Mouse (Mus musculus): Measurements from ENCODE around the gene Ccl9. TPM values are rescaled to one million over a fixed set of nuclear protein-coding genes. Genes with fewer than 3 reads are reported as not detected.
A peak's percentile ranks its signal among the peaks of the same experiment; 100 is the strongest.

The Ccl9 gene
- polyA plus RNA-seq, 1 experiment from 2014 or later: 1.4 TPM

- no peak overlapping the region for H3K27ac ChIP-seq
- 93% methylated on average over 8 of the region's 8 CpGs for WGBS
- H3K4me3 ChIP-seq: no peak overlapping the region
- H3K27me3 ChIP-seq (ENCODE audit: poor library complexity, severe bottlenecking): no peaks in the 10 kb centered on the region
- H3K4me1 ChIP-seq: no peaks in the 10 kb centered on the region
- H3K9me3 ChIP-seq: no peaks in the 10 kb centered on the region
- no peak for DNase-seq (ENCODE audit: extremely low spot score, low spot score)
- no peaks in the 10 kb centered on the region for H3K36me3 ChIP-seq (replicated peaks)
Measured at GRCm38 (mm10) chr11:83572223-83572622, 6.2 kb downstream of the Ccl9 start.

- H3K4me1 ChIP-seq: no peaks in the 10 kb centered on the region
- H3K27ac ChIP-seq: no peak overlapping the region
- H3K27me3 ChIP-seq (ENCODE audit: poor library complexity, severe bottlenecking): no peaks in the 10 kb centered on the region
- WGBS: 89% methylated on average over 2 of the region's 2 CpGs
- no peaks in the 10 kb centered on the region for H3K9me3 ChIP-seq
- no peak for DNase-seq (ENCODE audit: extremely low spot score, low spot score)
- no peaks in the 10 kb centered on the region for H3K36me3 ChIP-seq (replicated peaks)
- H3K4me3 ChIP-seq: no peak overlapping the region
Measured at GRCm38 (mm10) chr11:83570189-83570588, 8.2 kb downstream of the Ccl9 start.

DNA sequence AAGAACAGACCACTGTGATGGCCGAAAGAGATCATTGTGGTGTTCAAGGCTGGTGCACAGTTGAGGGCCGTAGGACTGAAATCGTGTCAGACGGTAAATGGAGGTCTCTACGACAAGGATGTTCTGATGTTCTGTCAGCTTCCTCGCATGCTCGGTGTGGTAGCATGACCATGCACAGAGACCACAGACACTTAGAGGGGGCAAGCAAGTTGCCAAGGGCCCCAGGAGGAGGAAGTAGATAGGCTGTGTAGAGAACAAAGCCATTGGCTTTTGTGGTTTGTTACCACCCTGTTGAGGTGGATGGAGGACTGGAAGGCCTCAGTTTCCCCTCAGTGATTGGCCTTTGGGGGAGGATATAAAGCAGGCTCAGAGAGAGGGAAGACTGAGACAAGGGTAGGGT, 9.2 kb downstream of the Ccl9 start:
- WGBS: 93% methylated on average over 7 of the region's 7 CpGs
- Histone ChIP-seq H3K4me3 (no peak overlapping the region), H3K27ac (no peak overlapping the region), H3K36me3 (replicated peaks) (no peaks in the 10 kb centered on the region), H3K4me1 (no peaks in the 10 kb centered on the region), H3K9me3 (no peaks in the 10 kb centered on the region), H3K27me3 (ENCODE audit: poor library complexity, severe bottlenecking) (no peaks in the 10 kb centered on the region)
- no peak for DNase-seq (ENCODE audit: extremely low spot score, low spot score)

DNA sequence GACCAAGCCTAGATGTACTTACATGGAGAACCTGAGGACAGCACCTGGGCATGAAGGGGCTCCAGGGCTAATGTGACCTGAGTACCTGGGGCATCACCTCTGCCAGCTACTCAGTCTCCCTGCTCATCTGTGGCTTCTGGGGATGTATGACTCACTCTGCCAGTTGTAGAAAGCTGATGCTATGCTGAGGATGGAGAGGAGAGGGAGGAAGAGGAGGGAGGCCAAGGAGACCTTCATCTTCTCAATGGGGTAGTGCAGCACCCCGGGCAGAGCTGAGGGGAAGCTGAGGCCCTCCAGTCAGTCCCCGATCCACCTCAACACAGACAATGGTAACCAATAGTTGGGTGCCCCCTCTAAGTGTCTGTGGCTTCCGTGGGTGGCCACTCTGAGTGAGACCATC, 9.7 kb downstream of the Ccl9 start:
- H3K27ac ChIP-seq: no peak overlapping the region
- WGBS: 90% methylated on average over 3 of the region's 3 CpGs
- DNase-seq (ENCODE audit: extremely low spot score, low spot score): no peak
- no peaks in the 10 kb centered on the region for H3K36me3 ChIP-seq (replicated peaks)
- H3K4me3 ChIP-seq: no peak overlapping the region
- no peaks in the 10 kb centered on the region for H3K27me3 ChIP-seq (ENCODE audit: poor library complexity, severe bottlenecking)
- H3K9me3 ChIP-seq: no peaks in the 10 kb centered on the region
- H3K4me1 ChIP-seq: no peaks in the 10 kb centered on the region

DNA sequence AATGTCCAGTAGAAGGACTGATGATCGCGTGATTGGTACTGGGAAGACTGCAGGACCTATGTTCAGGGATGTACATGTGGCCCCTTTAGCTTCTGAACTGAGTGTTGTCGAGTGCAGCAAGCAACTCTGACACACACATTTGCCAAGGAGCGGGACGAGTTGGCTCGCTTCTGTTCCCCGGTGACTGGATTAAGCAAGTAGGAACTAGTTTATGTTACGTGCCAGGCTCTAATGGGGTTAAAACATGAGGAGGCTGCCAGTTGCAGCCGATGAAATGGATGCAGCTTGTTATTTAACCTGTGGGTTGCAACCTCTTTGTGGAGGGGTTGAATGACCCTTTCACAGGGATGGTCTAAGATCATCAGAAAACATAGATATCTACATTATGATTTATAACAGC, 10.4 kb downstream of the Ccl9 start:
- Histone ChIP-seq H3K4me1 (no peaks in the 10 kb centered on the region), H3K27ac (no peak overlapping the region), H3K9me3 (no peaks in the 10 kb centered on the region), H3K27me3 (ENCODE audit: poor library complexity, severe bottlenecking) (no peaks in the 10 kb centered on the region), H3K4me3 (no peak overlapping the region), H3K36me3 (replicated peaks) (no peaks in the 10 kb centered on the region)
- DNase-seq (ENCODE audit: extremely low spot score, low spot score): no peak
- 93% methylated on average over 9 of the region's 9 CpGs for WGBS

- no peaks in the 10 kb centered on the region for H3K9me3 ChIP-seq
- no peaks in the 10 kb centered on the region for H3K27me3 ChIP-seq (ENCODE audit: poor library complexity, severe bottlenecking)
- WGBS: 77% methylated on average over 7 of the region's 7 CpGs
- no peaks in the 10 kb centered on the region for H3K36me3 ChIP-seq (replicated peaks)
- no peaks in the 10 kb centered on the region for H3K4me1 ChIP-seq
- no peak overlapping the region for H3K4me3 ChIP-seq
- no peak for DNase-seq (ENCODE audit: extremely low spot score, low spot score)
- H3K27ac ChIP-seq: no peak overlapping the region
Measured at GRCm38 (mm10) chr11:83567311-83567710, 11.1 kb downstream of the Ccl9 start.

DNA sequence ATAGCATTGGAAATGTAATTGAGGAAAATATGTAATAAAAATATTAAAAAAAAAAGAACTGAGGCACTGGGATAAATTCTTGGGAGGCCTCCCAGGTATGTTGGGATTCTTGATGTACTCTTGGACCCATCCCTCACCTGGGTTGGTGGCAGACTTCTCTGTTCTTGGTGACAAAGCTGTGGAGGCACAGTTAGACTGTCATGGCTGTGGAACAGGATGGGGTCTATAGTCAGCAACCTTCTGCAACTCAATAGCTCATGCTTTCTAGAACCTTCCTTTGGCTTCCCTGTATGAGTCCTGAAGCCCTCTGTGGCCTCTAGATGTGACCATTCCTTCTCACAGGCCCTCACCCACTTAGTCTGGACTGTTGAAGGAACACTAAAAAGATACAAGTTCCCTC, 11.8 kb downstream of the Ccl9 start:
- no peak for DNase-seq (ENCODE audit: extremely low spot score, low spot score)
- Histone ChIP-seq H3K27me3 (ENCODE audit: poor library complexity, severe bottlenecking) (no peaks in the 10 kb centered on the region), H3K36me3 (replicated peaks) (no peaks in the 10 kb centered on the region), H3K9me3 (no peaks in the 10 kb centered on the region), H3K4me1 (no peaks in the 10 kb centered on the region), H3K4me3 (no peak overlapping the region), H3K27ac (no peak overlapping the region)

DNA sequence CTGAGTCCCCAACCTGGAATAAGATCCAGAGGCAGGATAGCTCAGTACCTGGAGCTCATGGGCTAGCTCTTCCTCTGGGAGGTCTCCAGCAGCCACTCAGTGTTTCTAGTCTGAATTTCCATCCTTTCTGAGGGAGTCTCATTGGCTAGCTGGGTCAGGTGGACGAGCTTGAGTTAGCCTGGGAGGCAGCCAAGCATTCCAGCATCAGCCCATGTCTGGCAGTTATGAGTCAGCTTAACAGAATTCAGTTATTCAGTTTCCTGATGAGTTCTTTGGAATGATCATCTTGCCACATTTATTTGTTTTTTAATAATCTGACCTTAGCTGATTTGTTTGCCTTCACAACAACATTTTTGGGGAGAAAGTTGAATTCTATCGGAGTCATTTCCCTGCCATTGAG, 14.7 kb downstream of the Ccl9 start:
- Histone ChIP-seq H3K36me3 (replicated peaks) (no peaks in the 10 kb centered on the region), H3K4me1 (no peaks in the 10 kb centered on the region), H3K27ac (no peak overlapping the region), H3K9me3 (no peaks in the 10 kb centered on the region), H3K4me3 (no peak overlapping the region), H3K27me3 (ENCODE audit: poor library complexity, severe bottlenecking) (no peaks in the 10 kb centered on the region)
- WGBS: 82% methylated on average over 2 of the region's 2 CpGs
- DNase-seq (ENCODE audit: extremely low spot score, low spot score): no peak

DNA sequence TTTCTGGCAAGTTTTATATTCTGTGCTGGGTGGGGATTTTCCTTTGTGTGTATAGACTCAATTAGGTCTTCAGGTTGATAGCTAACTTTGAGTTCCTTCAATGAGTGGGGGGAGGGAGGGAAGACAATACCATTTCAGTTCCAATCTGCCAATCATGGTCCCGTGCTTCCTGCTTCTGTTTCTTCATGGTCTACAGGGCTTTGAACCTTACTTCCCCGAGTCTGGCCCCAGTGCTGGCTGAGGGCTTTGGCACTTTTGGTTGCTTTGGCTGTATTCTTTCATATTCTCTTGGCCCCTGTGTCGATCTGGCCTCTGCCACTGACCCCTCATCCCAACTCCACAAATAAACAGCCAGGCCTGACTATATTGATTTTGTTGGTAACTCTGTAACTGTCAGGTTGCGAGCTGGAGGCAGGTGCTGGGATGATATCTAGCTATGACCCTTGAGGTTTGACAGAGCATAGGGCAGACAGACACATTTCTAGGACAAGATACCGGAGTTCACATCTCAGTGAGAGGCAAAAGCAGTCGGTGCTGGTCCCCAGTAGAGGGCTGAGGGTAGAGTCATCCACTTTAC, 16.0 kb downstream of the Ccl9 start:
- Histone ChIP-seq H3K36me3 (replicated peaks) (no peaks in the 10 kb centered on the region), H3K4me3 (no peak overlapping the region), H3K4me1 (no peaks in the 10 kb centered on the region), H3K27me3 (ENCODE audit: poor library complexity, severe bottlenecking) (no peaks in the 10 kb centered on the region), H3K27ac (no peak overlapping the region), H3K9me3 (no peaks in the 10 kb centered on the region)
- no peak for DNase-seq (ENCODE audit: extremely low spot score, low spot score)
- WGBS: 76% methylated on average over 6 of the region's 6 CpGs

- no peak for DNase-seq (ENCODE audit: extremely low spot score, low spot score)
- H3K36me3 ChIP-seq (replicated peaks): no peaks in the 10 kb centered on the region
- no peaks in the 10 kb centered on the region for H3K27me3 ChIP-seq (ENCODE audit: poor library complexity, severe bottlenecking)
- no peaks in the 10 kb centered on the region for H3K9me3 ChIP-seq
- no peak overlapping the region for H3K27ac ChIP-seq
- no peak overlapping the region for H3K4me3 ChIP-seq
- WGBS: 84% methylated on average over 6 of the region's 6 CpGs
- H3K4me1 ChIP-seq: peaks cover 8% of the 10 kb centered on the region
Measured at GRCm38 (mm10) chr11:83560405-83560804, 18.0 kb downstream of the Ccl9 start.

- Histone ChIP-seq H3K36me3 (replicated peaks) (no peaks in the 10 kb centered on the region), H3K4me3 (no peak overlapping the region), H3K4me1 (peaks cover 8% of the 10 kb centered on the region), H3K27ac (no peak overlapping the region), H3K9me3 (no peaks in the 10 kb centered on the region), H3K27me3 (ENCODE audit: poor library complexity, severe bottlenecking) (no peaks in the 10 kb centered on the region)
- no peak for DNase-seq (ENCODE audit: extremely low spot score, low spot score)
- WGBS: 55% methylated on average over 10 of the region's 10 CpGs
Measured at GRCm38 (mm10) chr11:83557074-83557473, 21.4 kb downstream of the Ccl9 start.

DNA sequence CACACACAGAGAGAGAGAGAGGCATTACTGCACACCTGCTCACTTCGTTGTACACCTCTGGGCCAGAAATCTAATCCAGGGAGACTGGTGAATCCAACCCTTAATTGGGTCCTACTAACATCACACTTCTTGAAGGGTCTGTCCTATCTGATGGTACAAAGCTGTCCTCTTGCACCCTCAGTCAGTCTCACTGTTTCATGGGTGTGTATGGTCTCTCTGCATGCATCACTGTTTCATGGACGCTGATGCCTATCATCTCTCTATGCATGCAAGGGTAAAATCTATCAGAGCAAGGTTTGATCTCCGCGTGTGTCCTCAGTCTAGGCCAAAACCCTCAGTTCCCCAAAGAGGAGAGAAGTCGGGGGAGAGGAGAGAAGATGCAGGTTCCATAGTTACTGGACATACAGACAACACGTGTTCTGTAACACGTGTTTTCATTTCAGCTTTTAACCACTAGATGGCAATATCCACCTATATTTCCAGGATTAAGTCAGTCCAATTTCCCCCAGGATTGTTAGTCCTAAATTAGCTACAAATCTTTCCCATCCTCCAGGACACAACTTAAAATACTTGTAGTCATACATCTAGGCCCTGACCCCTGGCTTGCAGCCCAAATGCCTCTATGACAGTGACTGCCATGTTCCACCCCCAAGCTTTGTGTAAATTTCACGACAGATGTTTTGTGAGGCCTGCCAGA, 22.2 kb downstream of the Ccl9 start:
- WGBS: 34% methylated on average over 8 of the region's 8 CpGs
- H3K27ac ChIP-seq: no peak overlapping the region
- DNase-seq (ENCODE audit: extremely low spot score, low spot score): peak; percentile 24

GRCm38 (mm10) chr11:83551668-83552067, 26.8 kb downstream of the Ccl9 start:
- Histone ChIP-seq H3K27me3 (ENCODE audit: poor library complexity, severe bottlenecking) (no peaks in the 10 kb centered on the region), H3K27ac (no peak overlapping the region), H3K4me1 (0 out of 2 replicates have a peak, but pooled peaks cover 3% of the 10 kb centered on the region), H3K4me3 (no peak overlapping the region), H3K36me3 (replicated peaks) (no peaks in the 10 kb centered on the region), H3K9me3 (no peaks in the 10 kb centered on the region)
- DNase-seq (ENCODE audit: extremely low spot score, low spot score): no peak
- WGBS: 87% methylated on average over 5 of the region's 5 CpGs

More for the DNA sequence above, 22.2 kb downstream of the Ccl9 start:
- peaks cover 8% of the 10 kb centered on the region for H3K4me1 ChIP-seq
- no peak overlapping the region for H3K4me3 ChIP-seq
- H3K27me3 ChIP-seq (ENCODE audit: poor library complexity, severe bottlenecking): no peaks in the 10 kb centered on the region
- H3K36me3 ChIP-seq (replicated peaks): no peaks in the 10 kb centered on the region
- no peaks in the 10 kb centered on the region for H3K9me3 ChIP-seq

All from forebrain, embryonic 10.5 days (tissue).